In genomic region chr13:102545845-102546615, GRCm38 (mm10) we compare ENCODE assay signal across 10 mouse cellular contexts.
A peak's percentile ranks its signal among the peaks of the same experiment; 100 is the strongest.
DNase-seq lines count a peak whose midpoint lies in the region; ATAC-seq lines count a peak whose summit lies in the region.
"Had no signal": no experiment of that assay in that cellular context is flagged by ENCODE, and none has a peak within 500 bp of the region (broad histone marks: within the 10 kb centered on the region; RNA-seq: fewer than 3 reads in every experiment).

No protein-coding gene starts in this region.

- DNase-seq in adrenal gland, adult 2 months: peak; percentile 8
- DNase-seq in adrenal gland, postnatal 36 days: no peak
- DNase-seq in MN1 (ENCODE audit: low spot score): peak; percentile 92
- peak; percentile 36 for DNase-seq in kidney, adult 11 months
- peak; percentile 71 for DNase-seq in mesoderm, embryonic 11.5 days (ENCODE audit: low read depth, low spot score)
- no peak for DNase-seq in ovary, postnatal 36 days (ENCODE audit: low spot score)
- no peak for DNase-seq in urinary bladder, postnatal 36 days (ENCODE audit: low spot score in 2 of 2)
- DNase-seq: liver; right cerebral cortex, postnatal 4 days had no signal

- ATAC-seq in cerebellum, adult (ENCODE audit: insufficient number of reproducible peaks, low FRiP score, low TSS enrichment): no peak

Comparison
In these comparisons a context has a peak if more than half of its experiments do, and no peak if none do; other contexts are left out.
1. DNase-seq: peak in adrenal gland, adult 2 months (single experiment), MN1 (single experiment), kidney, adult 11 months (single experiment) and mesoderm, embryonic 11.5 days (single experiment); none in adrenal gland, postnatal 36 days (0 of 2), ovary, postnatal 36 days (single experiment) and urinary bladder, postnatal 36 days (0 of 2).